Mouse (Mus musculus): ENCODE results near the gene Syn1. TPM values are rescaled to one million over a fixed set of nuclear protein-coding genes. Genes with fewer than 3 reads are reported as not detected.

Gene Syn1
- polyA plus RNA-seq, 1 experiment from 2014 or later = 5.2 TPM

DNA sequence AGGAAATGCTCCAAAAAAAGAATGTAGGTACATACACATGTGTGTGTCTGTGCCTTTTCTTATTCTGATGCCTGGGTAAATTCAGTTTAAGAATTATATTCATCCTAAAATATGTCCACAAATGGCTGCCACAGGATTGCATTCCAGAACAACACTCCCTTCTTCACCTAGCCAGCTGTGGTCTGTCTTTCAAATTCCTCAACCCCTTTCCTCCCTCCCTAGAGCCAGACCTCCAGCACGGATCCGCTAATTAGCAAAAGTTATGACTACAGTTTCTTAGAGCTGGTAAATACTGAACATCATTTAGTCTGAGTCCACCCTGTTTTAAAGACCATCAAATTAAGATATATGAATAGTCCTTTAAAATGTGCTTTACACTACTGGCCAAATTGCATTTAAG lies 73.0 kb downstream of the Syn1 start:
- H3K4me3 ChIP-seq (ENCODE audit: low read depth, low read length) = peak overlapping the region; percentile 62
- H3K4me2 ChIP-seq (ENCODE audit: low read depth, low read length) = peak overlapping the region; percentile 49
- H3K9ac ChIP-seq (ENCODE audit: low read depth, low read length) = peak overlapping the region; percentile 21; the same call in 1 of the 2 replicates
- H3K36me3 ChIP-seq (ENCODE audit: control insufficient read depth, insufficient read depth, low read length) = peaks cover 19% of the 10 kb centered on the region
- peak overlapping the region; percentile 67 for H3K27ac ChIP-seq (replicated peaks; ENCODE audit: low read depth, low read length)
- H3K4me1 ChIP-seq (ENCODE audit: control insufficient read depth, insufficient read depth, low read length) = no peaks in the 10 kb centered on the region
- no peak for DNase-seq (ENCODE audit: low spot score)
- H3K9me3 ChIP-seq (ENCODE audit: control insufficient read depth, low read length) = no peaks in the 10 kb centered on the region
- no peak; the same call in 1 of the 2 replicates for ATAC-seq (ENCODE audit: low read depth)
- 16% methylated on average over 2 of the region's 2 CpGs for WGBS
- no peaks in the 10 kb centered on the region for H3K27me3 ChIP-seq (replicated peaks; ENCODE audit: control insufficient read depth, insufficient read depth, low read length)

DNA sequence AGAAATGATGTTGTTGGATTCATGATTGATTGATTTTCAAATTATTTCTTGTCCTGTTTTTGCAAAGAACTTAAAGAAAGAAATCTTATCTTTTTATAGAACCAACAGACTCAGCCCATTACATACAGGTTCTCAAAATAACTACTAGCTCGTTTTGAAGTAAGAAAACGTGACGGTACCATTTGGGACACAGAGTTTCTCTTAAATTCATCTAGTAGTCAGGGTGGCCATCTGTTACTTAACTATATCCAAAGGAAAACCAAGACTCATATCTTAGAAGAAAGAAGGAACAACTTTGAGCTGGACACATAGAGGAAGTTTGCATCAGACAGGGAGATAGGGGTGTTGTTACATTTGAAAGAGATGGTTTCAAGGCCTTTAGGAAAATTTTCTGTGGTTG lies 73.6 kb downstream of the Syn1 start:
- Histone ChIP-seq H3K9ac (ENCODE audit: low read depth, low read length) (no peak overlapping the region), H3K36me3 (ENCODE audit: control insufficient read depth, insufficient read depth, low read length) (peaks cover 19% of the 10 kb centered on the region), H3K4me1 (ENCODE audit: control insufficient read depth, insufficient read depth, low read length) (no peaks in the 10 kb centered on the region), H3K4me2 (ENCODE audit: low read depth, low read length) (no peak overlapping the region), H3K27me3 (replicated peaks; ENCODE audit: control insufficient read depth, insufficient read depth, low read length) (no peaks in the 10 kb centered on the region), H3K9me3 (ENCODE audit: control insufficient read depth, low read length) (no peaks in the 10 kb centered on the region), H3K27ac (replicated peaks; ENCODE audit: low read depth, low read length) (peak overlapping the region; percentile 67; the same call in 1 of the 2 replicates), H3K4me3 (ENCODE audit: low read depth, low read length) (no peak overlapping the region)
- no peak for DNase-seq (ENCODE audit: low spot score)
- 87% methylated on average over 3 of the region's 3 CpGs for WGBS
- no peak for ATAC-seq (ENCODE audit: low read depth)

DNA sequence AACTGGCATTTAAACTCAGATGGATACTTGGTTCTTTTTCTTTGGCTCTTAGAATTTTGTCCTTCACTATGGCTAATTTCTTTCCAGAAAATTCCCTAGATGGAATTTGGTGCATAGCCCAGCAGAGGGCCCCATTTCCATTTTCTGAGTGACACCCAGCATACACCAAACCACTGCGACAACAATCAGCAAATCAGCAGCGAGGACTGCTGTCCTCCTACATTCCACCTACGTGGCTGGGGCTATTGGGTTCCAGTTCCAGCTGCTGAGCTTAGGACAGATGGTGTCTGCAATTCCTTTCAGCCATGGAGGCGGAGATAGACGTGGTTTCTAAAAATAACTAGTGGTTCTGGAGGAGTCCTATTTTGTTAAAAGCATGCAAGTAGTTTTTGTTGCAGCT lies 91.9 kb downstream of the Syn1 start:
- Histone ChIP-seq H3K27me3 (replicated peaks; ENCODE audit: control insufficient read depth, insufficient read depth, low read length) (no peaks in the 10 kb centered on the region), H3K4me3 (ENCODE audit: low read depth, low read length) (no peak overlapping the region), H3K4me2 (ENCODE audit: low read depth, low read length) (no peak overlapping the region), H3K9me3 (ENCODE audit: control insufficient read depth, low read length) (no peaks in the 10 kb centered on the region), H3K36me3 (ENCODE audit: control insufficient read depth, insufficient read depth, low read length) (no peaks in the 10 kb centered on the region), H3K4me1 (ENCODE audit: control insufficient read depth, insufficient read depth, low read length) (no peaks in the 10 kb centered on the region), H3K9ac (ENCODE audit: low read depth, low read length) (no peak overlapping the region), H3K27ac (replicated peaks; ENCODE audit: low read depth, low read length) (no peak overlapping the region; the same call in 1 of the 2 replicates)
- DNase-seq (ENCODE audit: low spot score) = peak; percentile 88
- peak; percentile 97 for ATAC-seq (ENCODE audit: low read depth)
- WGBS = 21% methylated on average over 5 of the region's 5 CpGs

DNA sequence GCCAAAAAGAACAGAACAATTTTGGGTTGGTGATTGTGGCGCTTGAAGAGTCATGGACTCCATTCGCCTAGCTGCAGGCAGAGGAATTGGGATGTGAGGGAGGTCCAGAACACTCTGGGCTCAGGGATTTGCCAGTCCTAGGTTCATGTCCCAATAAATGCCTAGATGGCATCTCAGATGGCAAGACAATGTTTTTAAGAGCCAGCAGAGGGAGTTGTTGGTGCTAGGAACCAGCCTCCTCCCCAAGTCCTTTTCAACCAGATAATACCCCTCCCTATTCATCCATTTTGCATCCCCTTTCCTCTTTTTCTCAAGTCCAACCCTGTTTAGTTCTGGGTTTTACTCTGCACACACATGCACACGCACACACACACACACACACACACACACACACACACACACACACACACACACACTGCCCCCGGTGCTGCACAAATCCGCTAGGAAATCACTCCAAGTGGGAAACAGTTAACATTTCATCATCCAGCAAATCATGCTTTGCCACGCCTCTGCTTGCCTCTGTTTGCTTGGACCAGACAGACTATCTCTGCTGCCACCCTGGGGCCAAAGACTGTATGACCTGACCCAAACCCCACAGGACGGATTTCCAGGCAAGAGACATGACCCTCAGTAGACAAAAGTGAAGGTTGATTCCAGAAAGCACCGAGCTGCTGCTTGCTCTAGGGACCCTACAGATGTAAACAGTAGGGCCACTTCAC lies 100.9 kb downstream of the Syn1 start:
- Histone ChIP-seq H3K9ac (ENCODE audit: low read depth, low read length) (0 out of 2 replicates have a peak overlapping the region, but pooled peaks have one; percentile 39), H3K27ac (replicated peaks; ENCODE audit: low read depth, low read length) (peak overlapping the region; percentile 22), H3K4me3 (ENCODE audit: low read depth, low read length) (peak overlapping the region; percentile 23), H3K36me3 (ENCODE audit: control insufficient read depth, insufficient read depth, low read length) (no peaks in the 10 kb centered on the region), H3K27me3 (replicated peaks; ENCODE audit: control insufficient read depth, insufficient read depth, low read length) (no peaks in the 10 kb centered on the region), H3K4me1 (ENCODE audit: control insufficient read depth, insufficient read depth, low read length) (no peaks in the 10 kb centered on the region), H3K9me3 (ENCODE audit: control insufficient read depth, low read length) (no peaks in the 10 kb centered on the region), H3K4me2 (ENCODE audit: low read depth, low read length) (peak overlapping the region; percentile 49)
- ATAC-seq (ENCODE audit: low read depth) (peak; percentile 20; the same call in 1 of the 2 replicates), DNase-seq (ENCODE audit: low spot score) (peak; percentile 41)
- 46% methylated on average over 8 of the region's 8 CpGs for WGBS

DNA sequence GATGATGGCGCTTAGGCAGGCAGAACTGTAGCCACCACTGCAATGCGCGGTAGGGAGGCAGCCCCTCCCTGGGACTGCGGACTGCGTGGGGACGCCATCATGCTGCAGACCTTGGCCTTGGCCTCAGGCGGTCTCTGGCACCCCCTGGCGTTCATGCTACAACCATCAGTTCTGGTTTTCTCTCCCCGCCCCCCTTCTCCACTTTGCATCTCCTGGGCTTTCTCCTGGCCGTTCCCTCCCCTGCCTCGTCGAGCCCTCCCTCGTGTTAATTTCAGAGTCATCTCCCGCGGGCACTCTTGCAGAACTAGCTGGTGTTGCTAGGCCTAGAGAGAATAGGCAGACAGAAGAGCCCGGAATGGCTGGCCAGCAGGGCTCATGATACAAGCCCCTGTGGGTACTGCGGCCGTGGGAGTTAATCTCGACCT lies 101.6 kb downstream of the Syn1 start:
- DNase-seq (ENCODE audit: low spot score) = peak; percentile 84
- H3K9me3 ChIP-seq (ENCODE audit: control insufficient read depth, low read length) = no peaks in the 10 kb centered on the region
- ATAC-seq (ENCODE audit: low read depth) = peak; percentile 96
- H3K27ac ChIP-seq (replicated peaks; ENCODE audit: low read depth, low read length) = peak overlapping the region; percentile 22
- H3K4me3 ChIP-seq (ENCODE audit: low read depth, low read length) = peak overlapping the region; percentile 23
- H3K9ac ChIP-seq (ENCODE audit: low read depth, low read length) = peak overlapping the region; percentile 39; the same call in 1 of the 2 replicates
- H3K4me2 ChIP-seq (ENCODE audit: low read depth, low read length) = peak overlapping the region; percentile 49
- H3K4me1 ChIP-seq (ENCODE audit: control insufficient read depth, insufficient read depth, low read length) = no peaks in the 10 kb centered on the region
- no peaks in the 10 kb centered on the region for H3K36me3 ChIP-seq (ENCODE audit: control insufficient read depth, insufficient read depth, low read length)
- WGBS = 24% methylated on average over 17 of the region's 19 CpGs
- H3K27me3 ChIP-seq (replicated peaks; ENCODE audit: control insufficient read depth, insufficient read depth, low read length) = no peaks in the 10 kb centered on the region

DNA sequence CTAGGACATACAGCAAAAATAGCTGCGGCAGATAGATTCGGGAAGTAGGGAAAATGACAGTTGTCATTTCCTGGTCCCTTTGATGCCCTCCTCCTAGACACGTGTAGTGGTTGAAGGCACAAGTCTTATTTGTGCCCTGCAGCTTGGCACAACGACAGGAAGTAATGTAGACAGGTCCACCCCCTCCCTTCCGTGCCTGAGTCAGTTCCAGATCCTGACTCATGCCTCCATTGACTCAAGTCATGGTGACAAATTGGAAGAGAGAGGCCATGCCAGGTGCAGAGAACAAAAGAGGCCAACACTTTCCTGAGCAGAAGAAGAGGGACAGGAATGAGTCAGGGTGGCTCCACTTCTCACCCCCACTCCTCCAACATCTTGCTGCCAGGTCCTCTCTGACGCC lies 103.8 kb downstream of the Syn1 start:
- ATAC-seq (ENCODE audit: low read depth) = no peak
- no peak overlapping the region for H3K27ac ChIP-seq (replicated peaks; ENCODE audit: low read depth, low read length)
- no peaks in the 10 kb centered on the region for H3K27me3 ChIP-seq (replicated peaks; ENCODE audit: control insufficient read depth, insufficient read depth, low read length)
- H3K4me2 ChIP-seq (ENCODE audit: low read depth, low read length) = no peak overlapping the region
- no peak overlapping the region for H3K4me3 ChIP-seq (ENCODE audit: low read depth, low read length)
- H3K36me3 ChIP-seq (ENCODE audit: control insufficient read depth, insufficient read depth, low read length) = no peaks in the 10 kb centered on the region
- H3K9ac ChIP-seq (ENCODE audit: low read depth, low read length) = no peak overlapping the region
- H3K9me3 ChIP-seq (ENCODE audit: control insufficient read depth, low read length) = no peaks in the 10 kb centered on the region
- H3K4me1 ChIP-seq (ENCODE audit: control insufficient read depth, insufficient read depth, low read length) = no peaks in the 10 kb centered on the region
- WGBS = 73% methylated on average over 6 of the region's 6 CpGs
- no peak for DNase-seq (ENCODE audit: low spot score)

Small RNA genes lying within 50 kb of the gene (microRNA-seq; reads per million reads assigned to microRNA genes)
- gene Gm24824 (ENCODE audit: borderline number of aligned reads) (not detected), gene Mir5617 (ENCODE audit: borderline number of aligned reads) (not detected)

Other genes with a start within 250 kb of the Syn1 start
- gene Cdk16, start 233.1 kb downstream of the Syn1 start, polyA plus RNA-seq (2014; fragmentation: Nextera tagmentation; extraction: Ambion mirVana) = 97.5 and 97.7 TPM in 2 replicates
- 46.4 and 49.5 TPM in 2 replicates for gene Usp11, start 217.1 kb downstream of the Syn1 start, polyA plus RNA-seq (2014; fragmentation: Nextera tagmentation; extraction: Ambion mirVana)
- 91.1 and 95.0 TPM in 2 replicates for gene Araf, start 123.2 kb downstream of the Syn1 start, polyA plus RNA-seq (2014; fragmentation: Nextera tagmentation; extraction: Ambion mirVana)
- gene Timp1, start 50.8 kb downstream of the Syn1 start, polyA plus RNA-seq (2014; fragmentation: Nextera tagmentation; extraction: Ambion mirVana) = 60.4 and 62.8 TPM in 2 replicates
- gene Cfp, start 10.6 kb upstream of the Syn1 start, polyA plus RNA-seq (2014; fragmentation: Nextera tagmentation; extraction: Ambion mirVana) = 7.5 TPM in 2 replicates
- gene Elk1, start 29.6 kb upstream of the Syn1 start, polyA plus RNA-seq (2014; fragmentation: Nextera tagmentation; extraction: Ambion mirVana) = 6.5 and 7.8 TPM in 2 replicates
- gene Uxt, start 41.0 kb upstream of the Syn1 start, polyA plus RNA-seq (2014; fragmentation: Nextera tagmentation; extraction: Ambion mirVana) = 45.9 and 47.6 TPM in 2 replicates
- gene Zfp182, start 141.3 kb upstream of the Syn1 start, polyA plus RNA-seq (2014; fragmentation: Nextera tagmentation; extraction: Ambion mirVana) = 5.7 TPM in 2 replicates
- gene Spaca5, start 147.4 kb upstream of the Syn1 start, polyA plus RNA-seq (2014; fragmentation: Nextera tagmentation; extraction: Ambion mirVana) = not detected in 2 replicates
- gene Zfp300, start 168.5 kb upstream of the Syn1 start, polyA plus RNA-seq (2014; fragmentation: Nextera tagmentation; extraction: Ambion mirVana) = 2.2 and 2.5 TPM in 2 replicates
- not detected in 2 replicates for gene Ssxa1, start 194.8 kb upstream of the Syn1 start, polyA plus RNA-seq (2014; fragmentation: Nextera tagmentation; extraction: Ambion mirVana)